Mouse (Mus musculus) CH12.LX (cell line): Measurements from ENCODE around the gene Gm15557.

Source experiments
- NRF1 ChIP-seq: IDR thresholded peaks from 2 replicates; pipeline ENCODE4 v1.6.1; 2014; ENCODE audit warnings: low read depth, mild to moderate bottlenecking, inconsistent platforms, low read length, improper control_type of control experiment, moderate library complexity
- ZC3H11A ChIP-seq: IDR thresholded peaks from 2 replicates; pipeline ENCODE4 v1.6.1; 2012; ENCODE audit warnings: low read depth, mild to moderate bottlenecking, inconsistent platforms, low read length, improper control_type of control experiment

DNA sequence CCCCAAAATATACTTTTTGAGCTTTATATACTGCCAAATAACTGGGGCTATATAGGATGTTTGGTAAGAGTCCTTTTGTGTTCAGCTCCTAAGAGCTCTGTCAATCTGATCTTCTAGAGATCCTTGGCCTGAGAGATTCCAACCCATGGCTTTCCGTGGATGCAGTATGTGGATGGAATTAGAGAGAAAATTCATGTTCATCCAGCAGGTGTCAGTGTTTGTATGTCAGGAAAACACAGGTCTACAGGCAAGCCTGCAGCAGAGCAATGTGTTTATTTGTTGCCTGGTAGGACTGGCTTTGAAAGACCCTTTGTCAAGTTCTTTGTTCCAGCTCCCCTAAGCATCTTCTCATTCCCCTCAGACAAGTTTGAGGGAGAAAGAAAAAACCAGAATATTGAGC, 22.5 kb downstream of the Gm15557 start:
- TF ChIP-seq NRF1 (no peak), ZC3H11A (no peak)
